Mouse (Mus musculus): Measurements from ENCODE around the gene Lgr4.

The Lgr4 gene

DNA sequence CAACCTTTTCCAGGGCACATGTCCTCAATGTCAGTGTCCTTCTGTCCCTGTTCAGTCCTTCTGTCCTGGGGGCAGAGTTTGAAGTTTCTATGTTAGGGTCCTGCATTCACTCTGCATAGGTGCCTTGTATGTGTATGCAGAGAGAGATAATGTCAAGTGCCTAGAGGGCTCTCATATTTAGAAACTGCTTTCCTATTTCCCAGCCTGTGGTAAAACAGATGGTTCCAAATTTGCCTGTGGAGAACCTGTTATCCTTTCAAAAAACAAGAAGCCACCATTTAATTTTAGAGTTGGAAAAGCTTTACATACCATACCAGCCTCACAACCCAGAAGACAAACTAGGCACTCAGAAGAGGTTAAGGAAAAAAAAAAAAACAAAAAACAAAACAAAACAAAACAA, 32.1 kb downstream of the Lgr4 start:
- no peak for DNase-seq (ENCODE audit: extremely low spot score)

DNA sequence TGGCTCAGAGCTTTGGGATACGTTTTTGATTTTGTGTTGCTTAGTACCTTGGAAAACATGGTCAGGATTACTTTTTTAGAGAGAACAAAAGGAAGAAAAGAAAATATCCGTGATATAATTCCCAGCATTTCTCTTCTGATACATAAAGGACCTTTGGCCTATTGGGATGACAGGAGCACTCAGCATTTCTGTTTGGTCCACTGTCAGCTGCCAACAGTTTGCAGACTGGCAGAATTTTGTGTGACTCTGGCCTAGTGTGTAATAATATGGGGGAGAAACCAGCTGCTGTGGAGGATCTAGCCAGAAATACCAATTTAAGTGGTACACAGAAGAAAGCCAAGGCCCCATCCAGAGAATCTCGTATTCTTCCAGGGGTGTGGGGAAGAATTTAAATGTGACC, 32.9 kb downstream of the Lgr4 start:
- DNase-seq (ENCODE audit: extremely low spot score): no peak

DNA sequence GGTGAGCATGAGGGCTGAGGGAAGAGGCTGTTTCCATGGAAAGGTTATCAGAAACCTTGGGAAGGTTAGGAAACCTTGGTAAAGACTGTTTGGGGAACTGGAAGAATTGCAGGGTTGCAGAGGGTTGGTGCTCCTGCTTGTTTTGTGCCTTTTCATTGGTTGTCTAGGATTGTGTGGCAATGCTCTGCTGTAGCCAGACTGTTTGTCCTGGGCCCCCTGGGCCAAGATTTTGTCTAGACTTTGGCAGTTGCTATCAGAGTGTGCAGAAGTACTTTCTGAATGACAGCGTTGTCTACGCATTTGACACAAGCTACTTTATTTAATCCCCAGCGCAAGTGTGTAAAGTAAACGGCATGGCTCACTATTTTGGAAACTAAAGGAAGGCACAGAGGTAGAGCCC, 33.6 kb downstream of the Lgr4 start:
- no peak for DNase-seq (ENCODE audit: extremely low spot score)

DNA sequence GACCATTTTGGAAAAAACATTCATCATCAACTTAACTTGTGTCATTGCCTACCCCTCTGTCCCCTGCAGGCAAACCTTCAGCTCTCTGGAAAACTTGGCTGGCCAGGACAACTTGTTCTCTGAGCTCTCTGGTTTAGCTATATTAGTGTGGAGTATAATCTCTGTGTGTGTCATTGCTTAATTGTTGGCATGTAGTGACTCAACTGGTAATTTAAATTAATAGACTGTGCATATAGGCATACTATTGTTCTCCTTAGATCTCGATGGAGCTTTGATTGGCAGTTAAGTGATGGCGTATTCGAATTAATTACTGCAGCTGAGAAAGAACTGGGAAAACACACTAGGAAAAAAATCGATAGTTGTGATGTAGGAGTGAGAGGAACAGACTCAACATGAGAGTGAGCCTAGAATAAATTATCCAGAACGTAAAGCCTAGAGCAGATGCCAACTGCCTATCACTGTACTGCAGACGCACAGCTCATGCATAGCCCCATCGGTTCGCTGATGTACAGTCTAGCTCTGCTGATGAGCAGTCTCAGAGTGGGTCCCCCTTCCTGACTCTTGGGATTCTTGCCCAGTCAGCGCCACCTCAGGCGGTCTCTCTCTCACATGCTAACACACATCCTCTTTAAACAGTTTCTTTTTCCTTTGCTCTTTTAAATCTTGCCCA, 35.7 kb downstream of the Lgr4 start:
- DNase-seq (ENCODE audit: extremely low spot score): no peak

DNA sequence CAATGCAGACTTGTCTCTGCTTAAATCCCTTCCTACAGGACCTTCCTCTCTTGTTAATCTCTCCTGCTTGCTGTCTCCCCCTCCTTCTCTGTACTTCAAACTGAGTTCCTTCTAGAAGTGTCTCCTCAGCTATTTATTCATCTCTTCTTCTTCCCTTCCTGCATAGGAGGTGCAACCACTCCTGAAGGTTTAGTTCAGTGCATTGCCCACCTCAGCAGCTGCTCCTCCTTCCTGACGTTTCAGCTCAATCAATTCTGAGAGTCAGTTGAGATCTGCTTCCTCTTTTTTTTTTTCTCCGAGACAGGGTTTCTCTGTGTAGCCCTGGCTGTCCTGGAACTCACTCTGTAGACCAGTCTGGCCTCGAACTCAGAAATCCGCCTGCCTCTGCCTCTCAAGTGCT, 36.4 kb downstream of the Lgr4 start:
- no peak for DNase-seq (ENCODE audit: extremely low spot score)

DNA sequence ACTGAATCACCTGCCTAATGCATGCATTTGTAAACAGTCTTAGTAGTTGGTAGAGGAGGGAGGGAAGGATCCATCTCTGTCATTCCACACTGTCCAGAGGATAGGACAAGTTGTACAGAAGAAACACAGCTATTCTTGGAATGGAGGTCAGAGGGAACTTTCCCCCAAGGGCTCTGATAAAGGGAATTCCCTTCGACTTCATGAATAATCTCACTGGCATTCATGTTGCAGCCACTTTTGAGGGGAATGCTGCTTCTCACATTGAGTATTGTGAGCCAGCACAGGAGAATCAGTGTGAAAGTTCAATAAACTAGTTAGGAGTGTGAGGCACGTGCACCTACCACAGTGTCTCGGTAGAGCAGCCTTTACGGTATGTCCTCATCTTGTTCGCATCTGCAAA, 37.6 kb downstream of the Lgr4 start:
- no peak for DNase-seq (ENCODE audit: extremely low spot score)

DNA sequence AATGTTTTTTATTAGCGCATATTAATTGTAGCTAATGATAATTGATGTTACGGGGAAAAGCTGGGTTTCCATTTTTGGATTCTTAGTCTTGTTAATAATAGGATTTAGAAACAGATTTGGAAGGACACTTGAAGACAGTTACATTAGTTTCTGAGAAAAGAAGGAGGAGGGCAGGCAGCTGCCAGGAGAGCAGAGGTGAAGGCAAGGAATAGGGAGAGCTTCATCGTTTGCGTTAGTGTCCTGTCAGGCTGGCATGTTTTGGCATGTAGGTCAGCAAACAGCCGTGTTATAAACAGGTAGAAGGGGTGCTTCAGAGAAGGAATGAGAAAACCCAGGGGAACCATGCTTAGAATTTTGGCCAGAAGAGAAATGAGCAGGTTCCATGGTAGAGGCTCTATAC, 38.5 kb downstream of the Lgr4 start:
- no peak for DNase-seq (ENCODE audit: extremely low spot score)

DNA sequence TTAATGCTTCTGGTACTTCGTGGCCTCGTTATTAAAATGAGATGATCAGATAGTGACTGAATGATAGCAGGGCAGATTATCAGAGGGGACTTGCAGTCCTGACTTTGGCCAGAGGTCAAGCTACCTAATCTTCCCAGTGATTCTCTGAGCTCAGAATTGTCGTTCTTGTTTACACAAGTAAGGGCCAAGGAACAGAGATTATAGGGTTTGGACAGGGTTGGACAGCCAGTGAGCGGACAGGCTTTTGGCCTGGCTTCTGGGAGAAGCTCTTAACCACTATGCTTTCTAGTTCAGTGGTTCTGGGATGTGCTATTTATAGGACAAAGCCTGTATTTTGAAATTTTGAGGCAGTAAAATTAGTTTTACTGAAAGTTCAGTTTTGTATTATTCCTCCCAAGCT, 39.3 kb downstream of the Lgr4 start:
- no peak for DNase-seq (ENCODE audit: extremely low spot score)

DNA sequence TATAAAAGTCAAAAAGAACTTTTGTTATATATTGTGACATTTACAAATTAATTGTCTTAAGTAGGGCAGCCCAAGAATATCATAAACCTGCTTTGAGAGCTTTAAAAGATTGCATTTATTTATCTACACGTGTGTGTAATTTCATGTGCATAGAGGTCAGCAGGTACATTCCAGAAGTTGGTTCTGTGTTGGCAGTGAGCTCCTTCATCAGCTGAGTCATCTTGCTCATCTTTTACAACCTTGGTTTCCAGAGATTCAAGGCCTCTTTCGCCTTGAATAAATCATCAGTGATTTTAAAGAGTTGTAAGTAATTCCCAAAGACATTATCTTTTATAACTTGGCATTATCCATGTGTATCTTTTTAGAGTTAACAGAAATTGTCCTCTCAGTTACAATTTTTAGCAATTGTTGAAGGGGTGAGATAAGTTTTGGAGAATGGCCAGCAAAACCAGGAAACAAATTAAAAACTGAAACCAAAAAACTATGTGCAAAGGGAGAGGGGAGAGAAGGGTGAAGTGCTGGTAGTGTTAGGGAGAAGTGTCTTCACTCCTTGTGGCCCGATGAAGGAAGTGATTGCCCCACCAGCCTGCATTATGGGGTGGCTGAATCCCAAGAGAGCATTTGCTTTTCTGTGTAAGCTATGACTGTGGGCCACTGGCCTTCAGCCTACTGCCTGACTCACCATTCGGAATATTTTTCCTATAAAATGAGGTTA, 41.4 kb downstream of the Lgr4 start:
- no peak for DNase-seq (ENCODE audit: extremely low spot score)

DNA sequence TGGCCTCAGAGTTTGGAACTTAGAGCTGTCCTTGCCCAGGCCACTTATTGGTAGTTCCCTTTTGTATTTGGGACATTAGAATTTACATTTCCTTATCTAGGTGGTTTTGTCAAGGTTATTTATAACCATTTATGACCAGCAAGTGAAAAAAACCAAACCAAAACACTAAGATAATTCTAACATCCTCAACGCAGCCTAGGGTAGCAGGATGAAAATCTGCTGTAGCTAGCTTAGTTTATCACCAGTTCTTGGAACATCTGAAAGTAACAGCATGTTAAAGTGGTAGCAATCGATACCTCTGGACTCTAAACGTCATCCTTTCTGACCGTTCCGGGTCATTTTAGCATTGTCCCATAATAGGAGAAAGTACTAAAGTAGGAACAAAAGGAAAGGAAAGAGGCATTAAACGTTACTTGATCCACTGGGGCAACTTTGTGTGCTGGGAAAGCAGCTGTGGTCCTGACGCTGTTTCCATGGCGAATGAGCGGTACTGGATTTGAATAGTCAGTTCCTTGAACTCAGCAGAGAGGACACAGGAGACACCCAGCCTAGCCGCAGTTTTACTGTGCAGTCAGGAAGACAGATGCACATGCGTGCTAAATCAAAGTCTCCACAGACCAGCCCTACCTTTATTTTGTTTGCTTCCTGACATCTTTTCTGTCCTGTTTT, 42.1 kb downstream of the Lgr4 start:
- DNase-seq (ENCODE audit: extremely low spot score): peak; percentile 40

DNA sequence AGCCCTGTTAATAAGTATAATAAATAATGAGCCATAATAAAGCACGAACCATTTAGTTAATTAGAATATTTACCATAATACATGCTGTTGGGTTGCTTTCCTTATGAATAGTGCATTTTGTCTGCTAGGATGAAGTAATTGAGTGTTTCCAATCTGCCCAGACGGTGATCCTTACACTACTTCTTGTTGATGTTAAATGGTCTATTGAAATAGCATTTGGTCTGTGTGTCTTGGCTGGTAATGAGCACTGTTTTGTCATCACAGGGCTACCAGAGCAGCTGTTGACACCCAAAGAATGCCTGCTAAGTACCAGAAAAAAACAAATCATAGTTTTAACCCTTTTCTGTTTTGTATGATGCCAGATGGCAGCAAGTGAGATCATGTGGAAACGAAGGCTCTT, 42.8 kb downstream of the Lgr4 start:
- no peak for DNase-seq (ENCODE audit: extremely low spot score)

DNA sequence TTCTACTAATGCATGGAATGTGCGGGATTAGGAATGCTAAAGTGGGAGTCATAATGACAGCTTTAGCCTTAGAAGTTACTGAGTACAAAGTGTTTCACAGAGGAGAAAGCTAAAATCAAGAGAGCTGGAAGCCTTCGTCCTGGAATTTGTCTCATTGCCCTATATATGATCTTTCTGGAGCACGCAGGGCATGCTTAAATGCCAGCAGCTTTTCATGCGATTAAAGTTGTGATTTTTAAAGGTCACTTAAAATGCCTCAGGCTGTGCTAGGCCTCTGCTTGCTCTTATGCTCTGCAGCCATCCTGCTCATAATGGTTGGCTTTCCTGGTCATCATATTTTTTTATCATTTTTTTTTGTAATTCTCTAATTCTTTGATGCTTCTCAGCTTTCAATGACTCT, 43.7 kb downstream of the Lgr4 start:
- no peak for DNase-seq (ENCODE audit: extremely low spot score)

DNA sequence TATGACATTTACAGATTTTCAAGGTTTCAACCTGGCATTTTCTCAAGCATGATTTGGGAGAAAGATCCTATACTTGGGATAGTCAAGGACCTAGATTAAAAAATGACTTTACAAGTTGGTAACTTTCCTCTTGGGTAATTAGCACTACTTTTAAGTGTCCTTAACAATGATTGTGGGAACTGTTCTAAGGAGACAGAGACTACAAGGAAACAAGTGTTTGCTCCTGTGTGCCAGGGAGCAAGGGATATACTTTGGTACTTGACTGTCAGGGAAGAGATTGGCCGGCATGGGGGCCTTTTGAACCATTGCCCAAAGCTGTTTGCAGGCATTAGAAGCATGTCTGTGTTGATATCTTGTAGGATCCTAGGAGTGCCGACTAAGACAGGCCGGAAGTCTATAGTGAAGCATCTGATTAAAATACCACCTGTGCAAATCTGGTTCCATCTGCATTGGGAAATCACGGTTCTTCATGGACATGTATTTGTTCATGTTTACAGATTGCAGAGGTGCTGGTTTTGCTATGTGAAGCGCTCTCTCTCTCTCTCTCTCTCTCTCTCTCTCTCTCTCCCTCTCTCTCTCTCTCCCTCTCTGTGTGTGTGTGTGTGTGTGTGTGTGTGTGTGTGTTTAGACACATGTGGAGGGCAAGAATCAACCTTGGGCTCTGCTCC, 46.3 kb downstream of the Lgr4 start:
- no peak for DNase-seq (ENCODE audit: extremely low spot score)

DNA sequence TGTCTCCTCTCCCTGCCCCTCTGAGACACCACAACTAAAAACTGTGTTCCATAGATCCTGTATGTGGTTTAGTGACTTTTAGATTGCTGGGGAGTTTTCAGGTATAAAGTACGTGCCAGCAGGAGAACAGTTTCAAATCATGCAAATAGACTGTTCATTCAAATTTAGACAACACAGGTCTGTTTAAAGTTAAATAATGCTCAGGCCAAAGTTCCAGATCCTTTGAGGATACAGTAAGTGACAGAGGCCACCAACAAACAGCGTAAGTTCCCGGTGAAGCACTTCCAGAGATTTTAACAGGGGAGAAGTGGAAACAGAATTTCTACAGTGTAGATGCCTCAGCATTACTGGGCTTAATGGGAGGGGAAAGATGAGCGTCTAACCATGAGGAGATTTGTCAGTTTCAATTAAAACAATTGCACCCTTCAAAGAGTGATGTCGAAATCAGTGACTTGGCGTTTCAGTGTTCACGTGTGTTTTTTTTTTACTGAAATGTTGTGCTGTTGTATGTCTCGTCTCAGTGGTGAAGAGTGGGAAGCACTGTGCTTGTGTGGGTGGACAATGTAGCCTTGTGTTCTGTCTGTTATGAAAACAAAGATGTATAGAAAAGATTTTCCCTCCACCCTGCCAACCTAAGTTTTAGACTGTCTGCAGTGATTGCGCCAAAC, 48.4 kb downstream of the Lgr4 start:
- DNase-seq (ENCODE audit: extremely low spot score): no peak

DNA sequence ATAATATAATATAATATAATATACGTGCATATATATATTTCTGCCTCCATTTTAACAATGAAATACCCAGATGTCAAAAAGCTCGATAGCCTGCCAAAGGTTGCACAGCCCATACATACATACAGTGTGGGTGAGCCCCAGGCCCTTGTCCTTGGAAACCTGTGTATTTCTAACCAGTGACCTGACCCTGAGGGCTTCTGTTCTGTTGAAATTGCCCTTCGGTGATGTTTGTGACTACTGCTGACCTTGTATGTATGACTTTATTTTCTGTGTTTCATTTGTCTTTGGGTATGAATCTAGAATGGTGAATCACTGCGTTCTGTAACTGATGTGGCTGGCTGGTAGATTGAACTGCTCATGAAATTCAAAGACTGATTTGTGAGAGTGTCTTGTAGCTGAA, 49.4 kb downstream of the Lgr4 start:
- DNase-seq (ENCODE audit: extremely low spot score): no peak

DNA sequence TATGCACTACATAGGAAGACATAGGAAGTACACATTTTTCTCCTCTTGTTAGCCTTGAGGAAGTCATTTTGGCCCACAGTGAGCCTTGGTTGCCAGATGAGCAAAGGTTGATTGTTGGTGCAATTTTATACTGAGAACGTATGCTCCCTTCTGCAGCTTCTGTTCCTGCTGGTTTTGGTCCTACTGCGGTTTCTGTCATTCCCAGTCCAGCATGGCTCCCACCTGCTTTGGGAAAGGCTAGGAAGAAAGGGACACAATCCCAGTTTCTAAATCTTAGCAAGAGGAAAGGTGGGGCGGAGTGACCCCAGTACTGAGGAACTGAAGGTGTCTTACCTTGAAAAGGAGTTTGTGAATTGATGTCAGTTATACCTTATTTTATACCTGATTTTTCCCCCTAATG, 51.9 kb downstream of the Lgr4 start:
- DNase-seq (ENCODE audit: extremely low spot score): no peak

DNA sequence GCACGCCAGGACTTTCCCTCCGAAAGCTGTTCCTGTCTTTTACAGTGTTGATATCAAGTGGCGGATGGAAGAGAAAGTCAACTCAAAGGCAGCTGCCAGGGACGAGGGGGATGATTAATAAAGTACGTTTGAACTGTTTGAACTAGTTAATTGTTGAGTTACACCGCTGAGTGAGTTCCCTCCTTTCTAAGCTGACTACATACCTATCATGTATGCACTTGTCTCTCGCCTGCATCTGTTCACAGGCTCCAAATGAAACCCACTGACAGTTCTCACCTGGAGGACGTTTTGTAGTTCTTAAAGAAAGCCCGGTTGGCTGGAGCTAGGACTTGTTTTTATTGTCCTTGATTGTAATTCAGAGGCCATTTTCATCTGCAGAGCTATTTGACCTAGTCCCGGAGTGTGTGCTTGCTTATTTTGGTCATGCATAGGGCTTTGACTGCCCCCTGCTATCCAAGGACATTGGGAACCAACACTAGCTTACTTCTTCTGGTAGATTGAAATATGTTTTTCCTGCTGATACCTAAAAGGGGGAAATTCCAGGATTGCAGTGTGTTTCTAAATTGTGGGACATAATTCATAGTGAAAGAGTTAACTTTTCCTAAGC, 52.6 kb downstream of the Lgr4 start:
- DNase-seq (ENCODE audit: extremely low spot score): no peak

DNA sequence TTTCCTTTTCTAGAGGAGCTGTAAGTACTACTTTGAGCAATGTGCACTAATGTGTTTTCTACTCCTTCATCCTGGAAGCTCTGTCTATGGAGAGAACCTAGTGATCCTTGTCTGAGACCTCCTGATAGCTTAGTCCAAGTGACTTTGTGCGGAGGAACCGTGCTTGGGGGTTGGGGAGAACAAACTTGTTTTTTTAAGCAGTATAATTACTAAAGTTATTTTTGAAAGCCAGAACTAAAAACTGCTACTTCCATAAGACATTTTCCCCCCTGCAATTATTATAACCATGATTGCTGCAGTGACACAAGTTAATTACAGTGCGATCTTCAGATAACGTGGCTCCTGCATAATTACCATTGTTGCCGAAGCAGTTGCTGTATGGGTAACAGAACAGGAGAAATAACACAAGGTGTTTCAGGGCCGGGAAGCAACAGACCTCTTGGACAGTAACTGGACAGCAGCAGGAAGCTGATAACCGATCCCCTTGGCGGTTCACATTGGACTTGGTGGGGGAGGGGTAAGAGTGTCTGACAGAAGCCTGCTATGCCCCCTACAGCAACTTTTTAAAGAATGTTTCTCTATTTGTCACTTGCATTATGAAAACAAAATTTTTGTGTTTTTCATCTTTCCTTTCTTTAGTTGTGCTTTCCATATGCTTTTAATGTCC, 53.4 kb downstream of the Lgr4 start:
- no peak for DNase-seq (ENCODE audit: extremely low spot score)

DNA sequence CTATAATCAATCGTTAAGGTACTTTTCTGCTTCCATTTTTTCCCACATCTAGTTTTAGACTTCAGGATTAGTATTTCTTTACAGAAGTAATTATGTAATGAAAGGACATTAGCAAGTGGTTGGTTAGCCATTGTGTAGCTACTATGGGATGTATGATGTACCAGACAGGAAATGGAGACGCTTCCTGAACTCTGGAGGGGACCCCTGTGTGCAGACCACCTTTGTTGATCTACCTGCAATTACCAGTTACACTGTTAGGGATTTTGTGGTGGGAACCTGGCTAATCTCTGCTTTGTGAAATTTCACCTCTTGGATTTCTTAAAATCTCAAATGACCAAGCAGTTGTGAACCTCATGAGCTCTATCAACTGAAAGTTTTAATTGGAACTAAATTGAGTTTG, 54.9 kb downstream of the Lgr4 start:
- DNase-seq (ENCODE audit: extremely low spot score): no peak

DNA sequence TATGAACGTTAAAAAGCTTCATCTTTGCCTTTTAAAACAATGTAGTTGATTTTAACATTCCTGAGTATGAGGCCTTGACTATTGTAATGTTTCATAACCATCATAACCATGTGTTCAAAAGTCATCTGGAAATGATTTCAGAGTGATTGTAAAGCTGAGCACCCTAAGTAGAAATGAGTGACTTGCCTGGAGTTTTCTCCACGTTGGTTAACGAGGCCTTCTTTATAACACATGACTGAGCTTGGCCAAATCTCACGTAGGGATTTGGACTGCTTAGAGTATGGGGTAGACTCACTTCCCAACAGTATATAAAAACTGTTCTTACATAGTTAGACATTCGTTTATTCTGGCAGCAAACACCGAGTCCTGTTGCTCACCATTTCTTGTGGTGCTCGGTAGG, 55.5 kb downstream of the Lgr4 start:
- DNase-seq (ENCODE audit: extremely low spot score): no peak

DNA sequence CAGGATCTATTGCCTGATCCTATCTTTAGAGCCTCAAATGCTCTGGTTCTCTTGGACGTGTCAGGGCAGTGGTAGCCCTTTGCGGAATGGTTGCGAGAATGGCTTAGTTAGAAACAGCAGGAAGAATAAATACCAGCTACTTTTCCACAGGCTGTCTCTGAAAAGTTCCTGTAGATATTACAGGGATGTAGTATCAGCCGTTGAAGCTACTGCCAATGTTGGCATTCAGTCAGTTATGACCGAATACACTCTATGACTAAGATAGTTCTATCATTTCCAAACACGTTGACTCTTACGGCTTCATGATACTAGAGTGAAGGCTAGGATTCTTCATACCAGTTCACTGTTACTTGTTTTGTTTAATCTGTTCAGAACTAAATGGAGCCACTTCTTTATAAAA, 57.4 kb downstream of the Lgr4 start:
- no peak for DNase-seq (ENCODE audit: extremely low spot score)
